Mouse (Mus musculus) ES-CJ7 (cell line): ENCODE results near the gene Map10.
A peak's percentile ranks its signal among the peaks of the same experiment; 100 is the strongest.

ENCODE experiments used
- DNase-seq: peaks from one replicate; pipeline ENCODE4 v3.0.0; 2011; ENCODE audit warnings: low read depth, low spot score

The Map10 gene

DNA sequence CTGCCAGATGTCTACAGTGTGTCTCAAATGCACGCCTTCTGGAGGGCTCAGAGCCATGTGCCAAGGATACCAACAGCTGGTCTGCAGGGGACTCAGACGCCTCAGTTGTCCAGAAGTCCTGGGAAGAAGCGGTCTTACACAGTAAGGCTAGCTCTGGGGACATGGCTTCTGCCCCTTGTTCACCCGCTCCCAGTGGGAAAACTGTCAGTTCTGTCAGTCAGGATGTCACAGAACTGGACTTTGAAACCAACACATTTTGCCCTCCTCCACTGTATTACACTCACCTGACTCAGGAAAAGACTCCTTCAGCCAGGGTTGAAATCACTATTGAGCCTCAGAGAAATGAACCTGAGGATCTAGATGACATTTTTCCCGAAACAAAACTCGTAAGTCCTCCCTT, 802 bp downstream of the Map10 start:
- DNase-seq: no peak

DNA sequence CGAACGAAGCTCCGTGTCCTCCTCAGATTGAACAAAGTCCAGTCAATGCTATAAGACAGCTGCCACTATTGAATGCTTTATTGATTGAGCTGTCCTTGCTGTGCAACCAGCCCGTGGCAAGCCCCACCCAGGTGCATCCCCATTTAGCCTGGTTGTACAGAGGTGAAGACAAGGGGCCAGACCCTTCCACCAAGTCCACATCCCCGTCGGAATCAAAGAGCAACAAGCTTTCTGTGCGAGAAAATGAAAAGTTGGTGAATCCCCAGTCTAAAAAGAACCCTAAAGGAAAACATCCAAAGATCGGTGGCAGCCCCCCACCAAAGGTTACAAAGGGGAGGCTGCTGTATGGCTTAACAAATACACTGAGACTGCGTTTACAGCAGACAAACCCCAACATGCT, 1.3 kb downstream of the Map10 start:
- DNase-seq: no peak

DNA sequence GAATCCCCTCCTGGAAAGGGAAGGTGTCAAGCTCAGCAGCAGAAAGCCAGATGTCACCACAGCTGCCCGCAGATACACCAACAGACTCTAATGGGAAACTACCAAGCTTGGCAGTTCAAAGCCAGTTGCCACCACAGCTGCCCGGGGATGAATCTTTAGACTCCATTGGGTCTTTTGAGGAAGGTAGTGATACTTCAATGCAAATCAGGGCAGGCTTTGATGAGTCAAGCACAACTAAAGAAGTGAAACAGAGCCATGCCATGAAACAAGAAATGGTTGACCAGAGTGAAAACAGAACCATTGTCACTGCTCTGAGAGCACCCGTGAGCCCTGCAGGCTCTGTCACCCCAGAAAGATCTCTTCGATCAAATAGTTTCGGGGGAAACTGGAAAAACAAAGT, 1.8 kb downstream of the Map10 start:
- DNase-seq: no peak

DNA sequence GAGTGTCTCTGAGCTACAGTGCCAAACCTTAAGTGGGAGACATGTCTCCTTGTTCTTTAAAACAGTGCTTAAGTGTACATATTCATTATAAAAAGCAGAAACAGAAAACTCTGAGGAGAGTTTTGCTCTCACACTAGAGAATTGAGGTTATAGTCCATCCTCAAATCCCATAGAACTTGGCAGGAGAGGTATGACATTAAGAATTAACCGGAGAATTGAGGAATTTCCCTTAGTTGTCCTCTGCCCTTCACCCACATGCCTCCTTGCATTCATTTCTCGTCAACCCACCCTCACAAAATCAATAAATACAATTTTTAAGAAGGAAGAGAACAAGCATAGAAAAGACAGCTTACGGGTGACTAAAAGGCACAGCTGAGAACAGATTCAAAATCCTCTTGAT, 6.2 kb downstream of the Map10 start:
- DNase-seq: no peak

DNA sequence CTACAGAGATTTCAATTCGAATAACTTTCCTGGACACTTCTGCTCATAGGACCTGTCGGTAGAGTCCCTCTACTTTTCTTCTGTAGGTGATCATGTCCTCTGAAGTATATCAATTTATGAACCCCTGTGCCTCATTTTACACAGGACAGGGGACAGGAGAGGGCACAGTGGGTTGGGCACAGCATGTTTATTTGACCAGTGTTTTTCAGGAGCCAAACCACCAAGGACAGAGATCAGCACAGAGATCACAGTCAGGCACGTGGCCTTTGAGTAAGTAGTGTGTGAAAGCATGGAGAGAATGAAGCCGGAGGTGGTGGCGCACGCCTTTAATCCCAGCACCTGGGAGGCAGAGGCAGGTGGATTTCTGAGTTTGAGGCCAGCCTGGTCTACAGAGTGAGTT, 7.9 kb downstream of the Map10 start:
- no peak for DNase-seq

DNA sequence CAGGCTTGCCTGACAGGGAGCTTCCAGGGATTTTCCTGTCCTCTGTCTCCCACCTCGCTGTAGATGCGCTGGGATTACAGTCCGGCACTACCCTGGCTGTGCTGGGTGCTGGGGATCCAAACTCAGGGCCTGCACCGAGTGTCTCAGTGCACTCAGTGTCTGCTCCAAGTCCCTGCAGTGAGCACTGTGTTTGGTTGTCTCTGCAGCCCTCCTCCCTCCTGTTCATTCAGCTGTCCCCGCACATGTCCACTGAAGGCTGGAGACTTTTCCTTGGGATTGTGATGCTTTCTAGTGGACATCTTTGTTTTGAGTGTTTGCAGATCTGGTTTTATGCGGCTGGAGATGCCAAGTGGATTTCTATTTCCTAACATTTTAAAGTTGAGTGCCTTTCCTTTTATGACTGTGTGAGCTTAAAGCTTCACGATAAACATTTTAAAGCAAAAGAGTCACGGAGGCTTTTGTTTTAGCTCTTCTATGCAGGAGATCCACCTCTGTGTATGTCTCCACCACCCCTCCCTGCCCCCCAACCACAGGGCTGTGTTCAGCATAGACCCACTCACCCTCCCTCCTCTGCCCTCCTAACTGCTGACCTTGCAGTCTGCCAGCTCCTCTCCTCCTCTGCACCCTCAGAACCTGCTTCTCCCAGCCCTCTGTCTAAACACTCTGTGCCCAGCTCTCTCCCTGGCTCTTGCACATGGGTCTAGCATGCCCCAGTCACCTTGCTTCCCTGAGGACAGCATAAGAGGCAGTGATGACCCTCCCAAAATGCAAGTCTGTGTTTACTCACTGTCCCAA, 9.4 kb downstream of the Map10 start:
- no peak for DNase-seq

DNA sequence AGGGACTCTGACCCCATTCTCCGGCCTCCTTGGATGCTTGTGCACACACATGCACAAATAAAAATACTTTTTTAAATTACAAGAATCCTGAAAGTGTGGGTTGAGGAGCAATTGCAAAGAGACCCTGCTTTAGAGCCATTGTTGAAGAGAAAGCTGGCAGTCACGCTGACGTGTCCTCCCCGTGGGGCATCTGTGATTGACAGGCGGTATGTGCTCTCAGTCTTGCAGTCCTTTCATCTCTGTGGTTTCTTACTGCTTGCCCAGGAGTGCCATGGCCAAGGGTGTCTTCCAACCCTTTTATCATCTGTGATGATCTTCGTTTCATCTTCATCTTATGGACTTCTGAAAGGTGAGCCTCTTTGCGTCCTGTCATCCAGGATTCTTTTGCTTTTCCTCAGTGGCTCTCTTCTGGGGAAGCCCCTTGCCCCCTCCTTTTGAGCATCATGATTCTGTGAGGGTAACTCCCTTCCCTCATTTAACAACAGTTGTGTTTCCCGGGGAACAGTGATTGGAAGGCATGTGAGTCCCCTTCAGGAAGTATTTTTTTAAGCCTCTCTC, 11.3 kb downstream of the Map10 start:
- no peak for DNase-seq

DNA sequence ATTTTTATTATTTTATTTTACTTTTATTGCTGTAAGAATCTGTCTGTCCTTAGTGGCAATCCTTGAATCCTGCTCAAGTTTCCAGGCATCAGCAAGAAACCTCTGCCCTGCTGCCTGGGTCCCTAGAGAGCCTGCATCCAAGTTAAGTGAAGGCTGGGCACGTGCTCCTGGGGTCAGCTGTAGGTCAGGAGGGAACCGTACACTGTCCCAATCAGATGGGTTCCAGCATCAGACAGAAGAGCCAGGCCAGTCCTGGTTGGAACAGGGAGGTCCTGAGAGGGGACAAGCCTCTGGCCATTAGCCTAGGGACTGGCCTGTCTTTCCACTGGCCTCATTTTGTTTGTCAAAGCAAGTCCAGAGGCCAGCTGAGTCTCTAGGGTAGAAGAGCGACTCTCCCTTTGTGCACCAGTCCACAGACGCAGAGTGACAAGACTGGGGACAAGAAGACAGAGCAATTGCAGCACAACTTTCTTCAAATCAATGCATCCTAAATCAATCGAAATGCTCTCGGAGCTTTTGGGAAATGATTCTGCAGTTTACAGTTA, 15.7 kb downstream of the Map10 start:
- no peak for DNase-seq

DNA sequence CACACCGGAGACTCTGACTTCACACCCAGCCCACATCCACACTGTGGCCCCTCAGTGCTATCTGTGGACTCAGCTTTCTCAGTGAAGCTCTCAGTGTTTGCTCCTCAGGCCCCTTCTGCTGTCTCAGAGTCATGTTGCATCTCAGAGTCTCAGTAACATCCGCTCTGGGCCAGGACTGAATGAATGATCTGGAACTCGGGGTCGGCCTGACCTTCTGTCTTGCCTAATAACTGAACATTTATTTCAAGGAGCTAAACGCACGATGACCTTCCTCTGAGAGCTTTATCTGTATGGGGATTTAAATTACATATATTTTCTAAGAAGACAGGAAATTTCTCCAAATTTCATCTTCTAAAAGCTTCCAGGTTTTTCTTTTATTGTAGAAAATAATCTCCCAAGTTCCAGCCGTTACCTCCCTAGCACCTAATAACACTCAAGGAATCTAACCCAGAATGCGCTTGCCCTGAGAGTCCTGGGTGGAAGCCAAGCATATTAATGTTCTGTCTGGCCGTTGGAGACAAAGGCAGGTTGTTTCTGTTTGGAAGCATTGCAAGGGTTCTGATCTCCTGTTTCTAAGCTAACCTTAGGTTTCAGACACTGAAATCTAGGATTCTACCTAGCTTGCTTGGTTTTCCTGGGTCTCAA, 16.7 kb downstream of the Map10 start:
- no peak for DNase-seq

DNA sequence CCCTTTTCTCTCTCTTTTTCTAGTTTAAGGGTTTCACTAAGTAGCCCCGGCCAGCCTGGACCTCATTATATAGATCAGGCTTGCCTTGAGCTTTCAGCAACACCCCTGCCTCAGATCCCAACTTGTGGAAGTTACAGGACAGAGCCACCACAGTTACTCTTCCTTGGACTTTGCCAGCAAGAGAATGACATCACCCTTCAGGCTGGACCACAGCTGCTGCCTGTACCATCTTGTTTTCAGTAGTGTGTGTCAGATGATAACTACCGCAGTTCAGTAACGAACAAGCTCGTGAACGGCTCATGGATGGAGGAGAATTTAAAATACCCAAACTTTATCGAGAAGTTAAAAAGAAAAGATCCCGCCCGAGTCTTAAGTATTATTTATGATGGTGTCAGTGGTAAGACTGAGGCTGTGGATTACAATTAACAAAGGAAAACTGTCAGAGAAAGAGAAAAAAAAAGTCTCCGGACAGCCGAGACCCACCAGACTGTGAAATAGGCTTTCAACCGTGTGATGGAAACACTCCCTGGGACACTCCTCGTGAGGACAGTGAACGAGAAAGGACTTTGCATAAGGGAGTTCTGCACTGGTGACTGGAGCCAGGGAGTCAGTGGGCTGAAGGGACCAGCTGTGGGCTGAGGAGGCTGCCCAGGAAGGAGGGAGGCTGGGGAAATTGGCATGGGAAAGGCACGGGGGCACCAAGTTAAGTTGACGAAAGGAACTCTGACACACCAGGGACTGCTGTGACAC, 20.7 kb downstream of the Map10 start:
- DNase-seq: no peak

DNA sequence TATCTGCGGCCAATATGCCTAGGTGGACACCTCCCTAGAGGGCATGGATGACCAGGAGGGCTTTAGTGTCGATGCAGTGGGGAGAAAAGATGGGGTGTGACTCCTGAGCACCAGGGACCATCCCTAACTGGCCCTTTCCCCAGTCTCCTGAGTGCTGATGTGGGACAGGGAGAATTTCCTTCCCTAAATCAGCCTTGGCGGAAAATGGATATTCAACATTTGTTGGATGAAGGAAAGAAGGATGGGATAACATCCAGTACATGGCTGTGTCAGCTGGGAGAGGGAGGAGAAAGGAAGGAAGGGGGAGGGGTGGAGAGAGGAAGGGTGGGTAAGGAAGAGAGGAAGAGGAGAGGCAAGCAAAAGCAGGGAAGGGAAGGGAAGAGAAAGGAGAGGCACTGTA, 21.3 kb downstream of the Map10 start:
- no peak for DNase-seq

DNA sequence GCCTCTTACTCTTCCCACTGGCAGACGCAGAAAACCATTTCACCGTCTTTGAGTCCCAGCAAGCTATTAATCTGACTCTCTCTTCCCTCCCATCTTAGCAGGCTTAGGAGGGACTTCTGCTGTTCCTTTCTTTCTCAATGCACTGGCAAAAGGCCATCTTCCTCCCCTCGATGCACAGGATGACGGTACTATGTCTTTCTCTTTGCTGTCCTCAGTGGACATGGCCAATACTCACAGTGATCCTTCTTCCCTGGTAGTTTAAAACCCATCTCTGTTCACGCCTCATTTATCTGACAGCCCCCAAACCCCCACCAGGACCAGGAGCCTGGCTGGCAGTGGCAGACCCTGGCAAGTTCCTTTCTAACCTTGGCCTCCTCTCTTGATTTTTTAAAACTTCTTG, 22.8 kb downstream of the Map10 start:
- no peak for DNase-seq

DNA sequence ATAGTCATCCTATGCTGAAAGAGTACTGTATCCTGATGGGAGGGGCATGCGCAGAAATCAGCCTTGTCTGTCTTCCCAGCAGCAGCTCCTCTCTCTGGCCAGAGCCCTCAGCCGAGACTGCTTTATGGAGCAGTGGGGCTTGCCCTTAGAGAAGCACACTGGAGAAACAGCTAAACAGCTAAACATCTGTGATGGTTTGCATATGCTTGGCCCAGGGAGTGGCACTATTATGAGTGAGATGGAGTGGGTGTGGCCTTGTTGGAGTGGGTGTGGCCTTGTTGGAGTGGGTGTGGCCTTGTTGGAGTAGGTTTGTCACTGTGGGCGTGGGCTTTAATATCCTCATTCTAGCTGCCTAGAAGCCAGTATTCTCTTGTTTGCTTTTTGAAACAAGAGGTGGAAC, 23.6 kb downstream of the Map10 start:
- peak; percentile 93 for DNase-seq

DNA sequence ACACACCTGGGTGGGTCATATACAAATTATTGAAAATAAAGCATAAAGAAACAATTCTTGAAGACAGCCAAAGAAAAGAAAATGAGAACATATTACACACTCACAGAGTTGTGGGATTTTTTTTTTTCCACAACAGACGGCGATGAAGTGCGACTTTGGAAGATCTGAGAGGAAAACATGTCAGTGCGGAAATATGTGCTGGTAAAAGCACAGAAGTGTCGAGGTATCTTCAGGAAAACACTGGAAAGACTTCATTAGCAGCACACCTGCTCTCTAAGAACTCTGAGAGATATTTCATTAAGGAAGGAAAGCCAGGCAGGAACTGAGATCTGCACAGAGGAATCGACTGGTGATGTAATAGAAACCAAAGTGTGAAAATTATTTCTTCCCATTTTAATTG, 26.3 kb downstream of the Map10 start:
- DNase-seq: no peak

DNA sequence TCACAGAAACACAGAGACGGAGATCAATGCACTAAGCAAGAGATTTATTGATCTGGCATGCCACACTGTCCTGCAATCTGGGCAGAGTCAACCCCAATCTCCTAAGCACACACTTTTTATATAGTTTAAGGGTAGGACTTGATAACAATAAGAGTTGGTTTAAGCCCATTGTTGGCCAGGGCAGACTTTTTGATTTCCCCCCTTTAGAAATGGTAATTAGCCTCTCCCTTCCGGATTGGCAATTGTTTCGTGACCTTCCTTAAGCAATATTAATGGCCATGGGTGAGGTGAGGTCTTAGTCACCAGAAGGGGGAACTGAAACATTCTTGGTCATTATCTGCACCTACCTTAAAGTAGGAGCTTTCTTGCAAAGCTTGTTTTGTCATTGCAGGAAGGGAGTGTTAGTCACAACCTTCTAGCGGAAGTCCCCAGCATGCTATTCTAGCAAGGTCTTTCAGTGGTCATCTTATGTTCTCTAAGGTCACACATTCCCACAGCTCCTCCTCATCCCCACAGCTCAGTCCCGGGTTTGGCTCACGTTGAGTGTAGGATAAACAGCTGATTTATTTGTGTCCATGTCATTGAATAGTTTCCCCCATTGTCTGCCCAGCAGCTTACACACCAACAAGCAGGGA, 29.9 kb downstream of the Map10 start:
- DNase-seq: peak; percentile 95

DNA sequence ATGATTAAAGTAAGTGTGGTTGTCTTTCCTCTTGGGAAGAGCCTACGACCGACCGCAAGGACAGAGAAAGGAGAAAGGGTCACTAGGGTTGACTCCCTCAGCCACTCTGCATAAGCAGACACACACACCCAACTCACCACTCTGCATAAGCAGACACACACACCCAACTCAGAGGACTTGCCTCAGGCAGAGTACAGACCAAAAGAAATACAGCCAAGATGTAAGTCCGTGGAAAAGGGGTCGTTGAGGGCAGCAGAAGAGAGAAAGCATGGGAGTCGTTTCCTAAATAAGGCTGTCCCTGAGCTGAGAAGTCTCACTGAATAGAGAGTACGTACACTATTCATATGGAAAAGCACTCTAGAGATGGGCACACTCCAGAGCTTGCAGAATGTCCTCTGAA, 30.8 kb downstream of the Map10 start:
- peak; percentile 97 for DNase-seq

DNA sequence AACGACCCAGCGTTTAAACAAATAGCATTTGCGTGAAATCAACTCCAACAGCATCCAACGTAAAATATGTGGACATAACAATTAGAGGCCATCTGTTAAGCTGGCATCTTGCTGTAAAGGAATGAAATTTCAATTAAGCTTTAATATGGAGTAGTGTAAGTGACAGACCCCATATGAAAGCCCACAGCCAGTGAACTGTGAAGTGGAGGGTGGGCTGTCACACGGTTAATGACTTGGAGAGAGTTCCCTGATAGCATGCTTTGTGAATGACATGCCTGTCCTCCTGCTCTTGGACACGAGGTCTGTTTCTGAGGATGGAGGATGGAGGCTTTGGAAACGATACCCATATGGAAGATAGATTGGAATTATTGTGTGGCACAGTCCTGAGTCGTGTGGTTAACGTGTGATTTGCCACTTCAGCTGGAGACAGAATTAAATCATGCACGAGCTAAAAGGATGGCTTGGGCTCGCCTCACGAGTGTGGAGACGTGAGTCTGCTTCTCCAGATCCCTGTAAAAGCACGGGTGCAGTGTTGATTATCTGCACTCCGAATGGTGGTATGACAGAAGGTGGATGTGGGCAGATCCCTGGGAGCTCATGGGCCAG, 33.4 kb downstream of the Map10 start:
- no peak for DNase-seq

DNA sequence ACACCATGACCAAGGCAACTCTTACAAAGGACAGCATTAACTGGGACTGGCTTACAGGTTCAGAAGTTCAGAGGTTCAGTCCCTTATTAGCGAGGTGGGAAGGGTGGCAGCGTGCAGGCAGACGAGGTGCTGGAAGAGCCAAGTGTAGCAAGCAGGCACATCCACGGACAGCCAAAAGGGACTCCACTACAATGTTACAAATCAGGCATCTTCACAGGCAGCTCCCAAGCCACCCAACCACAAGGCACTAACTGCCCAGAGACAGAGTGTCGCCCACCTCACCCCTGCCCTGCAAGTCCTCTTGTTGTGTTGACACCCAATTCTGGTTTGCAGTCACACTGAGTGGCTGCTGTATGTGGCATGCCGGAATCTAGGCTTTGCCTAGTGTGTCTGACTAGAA, 34.8 kb downstream of the Map10 start:
- peak; percentile 65 for DNase-seq

DNA sequence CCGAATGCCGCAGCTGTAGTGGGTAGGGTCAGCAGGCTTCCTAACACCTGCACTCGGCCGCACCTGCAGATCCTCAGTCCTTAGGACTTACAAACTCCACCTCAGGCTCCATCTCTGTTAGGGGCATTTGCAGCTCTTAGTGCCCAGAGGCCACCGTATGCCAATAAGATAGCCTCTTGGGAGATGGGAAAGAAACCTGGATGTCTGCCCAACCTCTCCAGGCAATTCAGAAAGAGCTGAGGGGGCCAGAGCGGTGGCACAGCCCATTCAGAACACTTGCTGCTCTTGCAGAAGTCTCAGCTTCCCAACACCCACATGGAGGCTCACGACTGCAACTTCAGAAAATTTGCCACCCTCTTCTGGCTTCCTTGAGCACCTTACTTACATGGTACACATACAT, 36.2 kb downstream of the Map10 start:
- no peak for DNase-seq

DNA sequence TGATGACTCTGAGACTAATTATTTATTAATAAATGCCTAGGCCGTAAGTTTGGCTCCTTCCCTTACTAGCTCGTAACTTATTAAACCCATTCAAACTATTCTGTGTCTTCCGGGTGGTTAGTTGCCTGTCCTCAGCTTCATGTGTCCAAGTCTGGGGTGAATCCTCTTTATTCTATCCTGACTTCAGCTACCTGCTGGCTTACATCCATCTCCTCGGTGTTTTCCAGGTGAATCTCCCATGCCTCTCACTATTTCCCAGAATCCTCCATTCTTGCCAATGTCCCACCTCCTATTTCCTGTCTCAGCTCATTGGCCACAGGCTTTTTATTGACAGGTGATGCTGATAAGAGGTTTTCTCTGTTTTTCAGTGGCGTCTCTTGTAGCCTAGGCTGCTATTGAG, 39.6 kb downstream of the Map10 start:
- no peak for DNase-seq

DNA sequence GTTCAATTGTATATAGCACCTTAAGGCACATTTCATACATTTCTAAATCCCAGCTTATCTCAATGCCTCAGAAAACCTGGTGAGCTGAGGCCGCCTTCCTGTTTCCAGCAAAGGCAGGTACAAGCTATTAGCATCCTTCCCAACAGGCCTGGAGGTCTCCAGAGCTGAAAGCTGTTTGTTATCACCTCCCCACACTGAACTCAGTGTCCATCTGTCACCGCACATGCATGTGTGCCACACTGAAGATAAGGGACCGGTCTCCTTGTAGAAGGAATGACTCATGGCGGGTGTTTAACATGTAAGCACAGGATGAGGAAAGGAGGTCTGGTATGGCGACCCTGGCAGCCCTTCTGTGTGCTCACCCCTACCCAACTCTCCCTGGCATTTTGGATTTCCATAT, 41.9 kb downstream of the Map10 start:
- no peak for DNase-seq
